Mouse (Mus musculus) CH12.LX (cell line): ENCODE data around the gene Thegl. TPM values are rescaled to one million over a fixed set of nuclear protein-coding genes. Genes with fewer than 3 reads are reported as not detected.
"Not testable (repeated sequence)": the region's sequence is repeated elsewhere in the genome, so short reads cannot be mapped to it uniquely, and the experiment has no call there.

Source experiments
- DNase-seq: peaks from one replicate; pipeline ENCODE4 v3.0.0-alpha.2; 2013; ENCODE audit errors: extremely low read depth
- H3K27ac ChIP-seq: 2 replicates; pipeline ENCODE4 v1.5.1; 2012; ENCODE audit warnings: low read depth, mild to moderate bottlenecking, control low read depth, moderate library complexity; ENCODE audit not compliant: insufficient read depth
- H3K27me3 ChIP-seq: replicated peaks from 2 replicates; pipeline ENCODE3; 2012; ENCODE audit warnings: inconsistent platforms
- H3K36me3 ChIP-seq, 2 experiments: replicated peaks in 1 of 2; 2 replicates each; pipeline versions ENCODE3 to v1.6.1; 2012; ENCODE audit warnings: inconsistent platforms in 1 of 2, low read length in 1 of 2, mild to moderate bottlenecking in 1 of 2, mixed read lengths in 1 of 2, moderate library complexity in 1 of 2; ENCODE audit not compliant: control insufficient read depth in 1 of 2, insufficient read depth in 1 of 2
- H3K4me1 ChIP-seq, 2 experiments: 2 replicates each; pipeline ENCODE4 v1.6.1; 2012; ENCODE audit warnings: inconsistent platforms in 1 of 2, moderate library complexity in 1 of 2; ENCODE audit not compliant: insufficient read depth in 2 of 2, control insufficient read depth in 1 of 2
- H3K4me2 ChIP-seq: 2 replicates; pipeline ENCODE4 v1.6.1; 2012; ENCODE audit warnings: low read depth, mild to moderate bottlenecking, control low read depth; ENCODE audit not compliant: poor library complexity, insufficient read depth, severe bottlenecking
- H3K4me3 ChIP-seq, 3 experiments: fragments of 150-350 bp in 1 of 3; sonication (generic) in 1 of 3; replicated peaks in 1 of 3; 2 replicates each; pipeline versions ENCODE3 to v1.5.1; 2011 to 2012; ENCODE audit warnings: low read depth in 2 of 3, low read length in 2 of 3, mild to moderate bottlenecking in 2 of 3, moderate library complexity in 2 of 3, control low read depth in 1 of 3, improper control_type of control experiment in 1 of 3, inconsistent platforms in 1 of 3, mixed read lengths in 1 of 3; ENCODE audit not compliant: poor library complexity in 1 of 3
- H3K79me2 ChIP-seq: replicated peaks from 2 replicates; pipeline ENCODE4 v1.6.1; 2012; ENCODE audit warnings: mild to moderate bottlenecking, moderate library complexity; ENCODE audit not compliant: control insufficient read depth, poor library complexity, insufficient read depth, severe bottlenecking; ENCODE audit errors: extremely low read depth
- H3K9ac ChIP-seq: 2 replicates; pipeline ENCODE4 v1.6.1; 2012; ENCODE audit warnings: low read depth, mild to moderate bottlenecking, control low read depth, moderate library complexity; ENCODE audit not compliant: insufficient read depth
- H3K9me3 ChIP-seq: replicated peaks from 2 replicates; pipeline ENCODE3; 2012; ENCODE audit warnings: low read length, inconsistent platforms, mixed read lengths
- CHD1 ChIP-seq: IDR thresholded peaks from 2 replicates; pipeline ENCODE4 v1.6.1; 2012; ENCODE audit warnings: low read depth, low read length, improper control_type of control experiment, inconsistent platforms
- E2F4 ChIP-seq: IDR thresholded peaks from 2 replicates; pipeline ENCODE4 v1.6.1; 2011; ENCODE audit warnings: low read depth, low read length, improper control_type of control experiment; ENCODE audit not compliant: insufficient replicate concordance
- ELF1 ChIP-seq: IDR thresholded peaks from 2 replicates; pipeline ENCODE4 v1.6.1; 2014; ENCODE audit warnings: low read depth, mild to moderate bottlenecking, inconsistent platforms, low read length, improper control_type of control experiment
- ETS1 ChIP-seq: conservative IDR thresholded peaks from 2 replicates; pipeline ENCODE4 v1.6.1; 2012; ENCODE audit warnings: low read depth, mild to moderate bottlenecking, inconsistent platforms, low read length, improper control_type of control experiment, moderate library complexity
- GABPA ChIP-seq: IDR thresholded peaks from 2 replicates; pipeline ENCODE4 v1.6.1; 2012; ENCODE audit warnings: low read depth, low read length, improper control_type of control experiment, inconsistent platforms; ENCODE audit not compliant: insufficient replicate concordance
- HCFC1 ChIP-seq: IDR thresholded peaks from 2 replicates; pipeline ENCODE4 v1.6.1; 2012; ENCODE audit warnings: low read depth, mild to moderate bottlenecking, inconsistent platforms, low read length, improper control_type of control experiment
- MAX ChIP-seq: IDR thresholded peaks from 2 replicates; pipeline ENCODE4 v1.6.1; 2011; ENCODE audit warnings: low read length, improper control_type of control experiment
- MEF2A ChIP-seq: IDR thresholded peaks from 2 replicates; pipeline ENCODE4 v1.6.1; 2014; ENCODE audit warnings: low read depth, mild to moderate bottlenecking, inconsistent platforms, low read length, improper control_type of control experiment, borderline replicate concordance
- MYC ChIP-seq: IDR thresholded peaks from 2 replicates; pipeline ENCODE4 v1.6.1; 2011; ENCODE audit warnings: low read depth, mild to moderate bottlenecking, improper control_type of control experiment, low read length
- NRF1 ChIP-seq: IDR thresholded peaks from 2 replicates; pipeline ENCODE4 v1.6.1; 2014; ENCODE audit warnings: low read depth, mild to moderate bottlenecking, inconsistent platforms, low read length, improper control_type of control experiment, moderate library complexity
- POLR2AphosphoS2 ChIP-seq: IDR thresholded peaks from 2 replicates; pipeline ENCODE4 v1.6.1; 2011; ENCODE audit warnings: low read depth, low read length, improper control_type of control experiment
- RAD21 ChIP-seq: IDR thresholded peaks from 2 replicates; pipeline ENCODE4 v1.6.1; 2011; ENCODE audit warnings: low read depth, mild to moderate bottlenecking, low read length, improper control_type of control experiment, moderate library complexity
- RCOR1 ChIP-seq: conservative IDR thresholded peaks from 2 replicates; pipeline ENCODE4 v1.6.1; 2012; ENCODE audit warnings: low read depth, mild to moderate bottlenecking, inconsistent platforms, low read length, improper control_type of control experiment
- SIN3A ChIP-seq: IDR thresholded peaks from 2 replicates; pipeline ENCODE4 v1.6.1; 2012; ENCODE audit warnings: low read length, improper control_type of control experiment, inconsistent platforms
- TCF12 ChIP-seq: IDR thresholded peaks from 2 replicates; pipeline ENCODE4 v1.6.1; 2014; ENCODE audit warnings: low read depth, mild to moderate bottlenecking, inconsistent platforms, low read length, improper control_type of control experiment
- USF2 ChIP-seq: conservative IDR thresholded peaks from 2 replicates; pipeline ENCODE4 v1.6.1; 2011; ENCODE audit warnings: low read depth, low read length, improper control_type of control experiment
- ZKSCAN1 ChIP-seq: IDR thresholded peaks from 2 replicates; pipeline ENCODE4 v1.6.1; 2012; ENCODE audit warnings: low read depth, inconsistent platforms, low read length, improper control_type of control experiment, borderline replicate concordance
- dilution Hi-C: fragments of 300-500 bp; cut with MboI; formaldehyde crosslinking; loops from 2 replicates; pipeline ENCODE4 v1.14.3; 2020; ENCODE audit warnings: low sequenced_read_pairs; ENCODE audit not compliant: extremely low pct_unique_long_range_greater_than_20kb, extremely low pct_ligation_motif_present
- in situ Hi-C: fragments of 300-500 bp; cut with MboI; formaldehyde crosslinking; loops from 3 replicates; pipeline ENCODE4 v1.14.3; 2019; ENCODE audit warnings: low sequenced_read_pairs, low pct_ligation_motif_present, low pct_unique_long_range_greater_than_20kb, mixed read lengths
- polyA plus RNA-seq: library from polyadenylated mRNA; unstranded; fragments of >175 nt; gene quantifications from 2 replicates; pipeline ENCODE4 v1.2.1, GENCODE M21; 2012; ENCODE audit warnings: low read depth; ENCODE audit not compliant: insufficient read length
- total RNA-seq, 2 experiments: library from RNA; depleted of rRNA; stranded (reverse); fragments of 300-350 nt in 1 of 2; fragments of >200 nt in 1 of 2; gene quantifications; 2 replicates each; pipeline ENCODE4 v1.2.3; 2012 to 2014

The Thegl gene
- total and polyA plus RNA-seq, 3 experiments = not detected

- dilution Hi-C loops, in situ Hi-C loops, H3K27ac ChIP-seq, DNase-seq, H3K27me3 ChIP-seq, H3K4me2 ChIP-seq, H3K9me3 ChIP-seq, H3K4me3 ChIP-seq, H3K9ac ChIP-seq: not testable (repeated sequence)
- H3K36me3 ChIP-seq = peaks cover 28 to 51% of the 10 kb centered on the region in 2 experiments
- peaks cover 15% of the 10 kb centered on the region for H3K79me2 ChIP-seq
- peaks cover under 1 to 12% of the 10 kb centered on the region in 2 experiments; a peak in 2 of 4 replicates for H3K4me1 ChIP-seq
Observed at GRCm38 (mm10) chr5:76971115-76971514, 44.7 kb upstream of the Thegl start.

DNA sequence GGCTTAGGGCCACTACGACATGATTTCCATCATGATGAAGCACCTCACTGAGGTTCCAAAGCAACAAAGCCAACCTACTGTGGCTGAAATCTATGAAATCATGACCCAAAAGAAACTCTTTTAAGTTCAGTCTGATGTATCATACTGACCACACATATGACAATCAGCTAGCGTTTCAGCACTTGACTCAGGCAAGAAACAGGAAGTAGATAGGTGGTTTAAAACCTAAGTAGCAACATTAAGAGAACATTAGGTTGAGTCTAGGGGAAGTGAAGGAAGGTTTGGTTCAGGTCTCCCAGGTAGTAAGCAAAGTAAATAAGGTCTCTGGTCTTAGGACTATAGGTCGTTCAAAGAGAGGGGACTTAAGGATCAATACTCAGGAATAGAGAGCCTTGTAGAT is 42.3 kb upstream of the Thegl start:
- TF ChIP-seq GABPA (no peak), HCFC1 (no peak), MYC (no peak), RCOR1 (no peak), E2F4 (no peak), USF2 (no peak), SIN3A (no peak), CHD1 (no peak), NRF1 (no peak), MEF2A (no peak), POLR2AphosphoS2 (no peak)
- Histone ChIP-seq H3K4me1 (peaks cover 4 to 17% of the 10 kb centered on the region in 2 experiments; a peak in 3 of 4 replicates), H3K9ac (peak overlapping the region; percentile 77), H3K4me2 (peak overlapping the region; percentile 53), H3K36me3 (peaks cover 31 to 48% of the 10 kb centered on the region in 2 experiments), H3K27me3 (no peaks in the 10 kb centered on the region), H3K27ac (no peak overlapping the region), H3K4me3 (peak overlapping the region; percentile 93 to 99 (median 98)), H3K9me3 (no peaks in the 10 kb centered on the region), H3K79me2 (peaks cover 30% of the 10 kb centered on the region)
- dilution Hi-C loops (no loop called here), in situ Hi-C loops (no loop called here)
- DNase-seq = no peak

DNA sequence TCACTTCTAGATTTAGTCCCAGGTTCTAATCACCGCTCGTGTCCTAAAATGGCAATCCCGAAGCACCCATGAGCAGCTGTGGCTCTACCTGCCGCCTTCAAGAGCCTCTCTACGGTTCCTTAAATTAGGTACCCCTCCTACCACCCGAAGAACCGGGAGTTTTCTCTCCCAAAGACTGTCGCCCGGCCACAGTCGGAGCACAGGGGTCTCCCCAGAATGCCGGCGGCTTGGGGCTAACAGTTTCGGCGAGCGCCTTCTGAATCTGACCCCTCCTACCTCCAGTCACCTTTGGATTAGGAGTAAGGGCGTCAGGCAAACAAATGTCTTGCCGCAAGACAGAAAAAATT is 41.6 kb upstream of the Thegl start:
- dilution Hi-C loops (no loop called here), in situ Hi-C loops (no loop called here)
- Histone ChIP-seq H3K27ac (no peak overlapping the region), H3K36me3 (peaks cover 28 to 45% of the 10 kb centered on the region in 2 experiments), H3K27me3 (no peaks in the 10 kb centered on the region), H3K9ac (peak overlapping the region; percentile 77), H3K4me1 (peaks cover 4 to 17% of the 10 kb centered on the region in 2 experiments; a peak in 3 of 4 replicates), H3K4me2 (peak overlapping the region; percentile 53; the same call in 1 of the 2 replicates), H3K4me3 (peak overlapping the region; percentile 93 to 99 (median 98)), H3K79me2 (peaks cover 31% of the 10 kb centered on the region), H3K9me3 (no peaks in the 10 kb centered on the region)
- DNase-seq = no peak
- TF ChIP-seq RAD21 (no peak), TCF12 (no peak), MAX (no peak), ELF1 (no peak), ZKSCAN1 (no peak), E2F4 (no peak), HCFC1 (no peak), ETS1 (no peak), USF2 (no peak), NRF1 (no peak)
